Mouse (Mus musculus) brain, embryonic 14.5 days (tissue): ENCODE results near the gene Zfp3.

ENCODE experiments used
- CTCF ChIP-seq: fragments of 200-500 bp; IDR thresholded peaks from 2 replicates; pipeline ENCODE4 v1.5.1; 2012; ENCODE audit warnings: inconsistent platforms, mild to moderate bottlenecking, moderate library complexity, borderline replicate concordance; ENCODE audit not compliant: insufficient read depth, insufficient read length; ENCODE audit errors: extremely low read depth
- POLR2A ChIP-seq: fragments of 200-500 bp; IDR thresholded peaks from 2 replicates; pipeline ENCODE4 v1.6.1; 2012; ENCODE audit warnings: mild to moderate bottlenecking, inconsistent platforms, borderline replicate concordance; ENCODE audit not compliant: poor library complexity, insufficient read depth, insufficient read length, severe bottlenecking; ENCODE audit errors: extremely low read depth

DNA sequence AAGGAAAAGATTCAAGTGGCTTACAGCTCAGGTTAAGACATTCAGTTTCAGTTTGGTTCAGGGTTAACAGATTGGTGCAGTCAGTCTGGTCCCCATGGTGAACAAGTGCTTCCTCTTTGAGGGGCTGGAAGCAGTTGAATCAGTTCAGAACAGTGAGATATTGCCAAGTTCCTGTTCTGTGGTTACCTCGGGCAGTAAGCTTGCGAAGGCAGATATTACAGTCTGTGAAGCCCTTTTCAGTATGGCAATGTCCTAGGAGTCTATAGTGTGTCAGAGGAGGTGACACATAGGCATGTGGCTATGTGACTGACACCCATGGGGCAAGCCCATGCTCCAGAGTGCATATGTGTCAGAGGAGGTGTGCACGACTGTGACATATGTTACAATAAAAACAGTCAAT, 43.4 kb upstream of the Zfp3 start:
- no peak for TF ChIP-seq CTCF
- TF ChIP-seq POLR2A, result no peak
